Mouse (Mus musculus): ENCODE measurements at regions not wholly inside any gene's neighbourhood (a gene's known extent, or its start where the extent isn't known, plus 50 kb on each side); places are given as distances from the start of the nearest gene placed in this dataset.

DNA sequence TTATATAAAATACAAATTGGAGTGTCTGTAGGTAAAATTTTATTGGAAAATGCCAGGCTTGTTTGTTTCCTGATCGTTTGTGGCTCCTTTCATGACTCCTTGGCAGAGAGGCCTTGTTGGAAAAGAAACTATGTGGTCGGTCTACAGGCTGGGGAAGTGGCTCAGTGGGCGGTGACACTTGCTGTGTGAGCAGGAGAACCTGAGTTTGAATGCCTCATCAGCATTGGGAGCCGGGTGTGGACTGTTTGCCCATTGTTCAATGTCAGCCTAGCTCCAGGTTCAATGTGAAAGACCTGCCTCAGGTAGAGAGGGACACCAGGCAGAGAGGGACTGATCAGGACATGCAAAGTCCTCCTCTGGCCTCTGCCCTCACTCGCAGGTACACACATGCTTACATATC lies 235.4 kb downstream of the Tle3 start:
- no peak overlapping the region for H3K9ac ChIP-seq
- H3K4me2 ChIP-seq, result no peak overlapping the region
- ATAC-seq (ENCODE audit: insufficient number of reproducible peaks, low FRiP score), result no peak
- 81% methylated on average over 5 of the region's 5 CpGs for WGBS
- no peaks in the 10 kb centered on the region for H3K4me1 ChIP-seq (replicated peaks)
- H3K9me3 ChIP-seq (replicated peaks), result no peaks in the 10 kb centered on the region
- no peaks in the 10 kb centered on the region for H3K36me3 ChIP-seq
- H3K27me3 ChIP-seq (replicated peaks), result peaks cover 27% of the 10 kb centered on the region
- no peak overlapping the region for H3K4me3 ChIP-seq
- H3K27ac ChIP-seq (ENCODE audit: poor library complexity, severe bottlenecking), result no peak overlapping the region

- WGBS, result 58% methylated on average over 7 of the region's 7 CpGs
- no peak for ATAC-seq (ENCODE audit: insufficient number of reproducible peaks, low FRiP score)
- Histone ChIP-seq H3K27ac (ENCODE audit: poor library complexity, severe bottlenecking) (no peak overlapping the region), H3K4me3 (no peak overlapping the region), H3K36me3 (no peaks in the 10 kb centered on the region), H3K9me3 (replicated peaks) (no peaks in the 10 kb centered on the region), H3K9ac (no peak overlapping the region), H3K4me2 (no peak overlapping the region), H3K27me3 (replicated peaks) (peaks cover 3% of the 10 kb centered on the region; the same call in 1 of the 2 replicates), H3K4me1 (replicated peaks) (peaks cover under 1% of the 10 kb centered on the region; the same call in 1 of the 2 replicates)
Observed at GRCm38 (mm10) chr9:61602353-61602978, 230.3 kb downstream of the Tle3 start.

DNA sequence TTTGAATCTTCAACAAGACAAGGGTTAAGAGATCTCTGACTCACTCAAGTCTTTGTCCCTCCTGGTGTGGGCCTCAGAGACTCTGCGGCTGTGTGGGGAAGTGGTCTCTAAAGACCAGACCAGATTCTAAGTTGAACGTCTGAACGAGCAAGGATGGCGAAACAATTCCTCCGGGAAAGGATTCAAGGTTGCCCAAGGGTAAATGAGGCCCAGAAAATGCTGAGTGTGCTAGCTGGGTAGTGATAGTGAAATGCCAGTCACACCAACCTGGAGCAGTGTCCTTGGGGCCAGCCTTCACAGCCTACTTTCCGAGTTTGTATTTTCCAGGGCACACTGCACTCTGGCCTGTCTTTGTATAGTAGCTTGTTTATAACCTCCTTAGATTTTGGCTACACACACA lies 229.7 kb downstream of the Tle3 start:
- no peaks in the 10 kb centered on the region for H3K9me3 ChIP-seq (replicated peaks)
- H3K4me2 ChIP-seq, result no peak overlapping the region
- 63% methylated on average over 6 of the region's 6 CpGs for WGBS
- H3K4me1 ChIP-seq (replicated peaks), result peaks cover 6% of the 10 kb centered on the region
- no peak overlapping the region for H3K9ac ChIP-seq
- ATAC-seq (ENCODE audit: insufficient number of reproducible peaks, low FRiP score), result no peak
- H3K27ac ChIP-seq (ENCODE audit: poor library complexity, severe bottlenecking), result no peak overlapping the region
- peaks cover 3% of the 10 kb centered on the region; the same call in 1 of the 2 replicates for H3K27me3 ChIP-seq (replicated peaks)
- H3K36me3 ChIP-seq, result no peaks in the 10 kb centered on the region
- no peak overlapping the region for H3K4me3 ChIP-seq

GRCm38 (mm10) chr9:61597287-61597686 lies 225.1 kb downstream of the Tle3 start:
- Histone ChIP-seq H3K4me3 (no peak overlapping the region), H3K4me2 (no peak overlapping the region; the same call in 1 of the 2 replicates), H3K9me3 (replicated peaks) (no peaks in the 10 kb centered on the region), H3K27ac (ENCODE audit: poor library complexity, severe bottlenecking) (no peak overlapping the region), H3K9ac (no peak overlapping the region), H3K36me3 (no peaks in the 10 kb centered on the region), H3K4me1 (replicated peaks) (peaks cover 7% of the 10 kb centered on the region), H3K27me3 (replicated peaks) (peaks cover 30% of the 10 kb centered on the region)
- 0 out of 2 replicates have a peak, but pooled peaks have one; percentile 39 for ATAC-seq (ENCODE audit: insufficient number of reproducible peaks, low FRiP score)
- 8% methylated on average over 7 of the region's 7 CpGs for WGBS

GRCm38 (mm10) chr9:61596410-61597108 lies 224.4 kb downstream of the Tle3 start:
- peaks cover 33% of the 10 kb centered on the region for H3K27me3 ChIP-seq (replicated peaks)
- no peak overlapping the region; the same call in 1 of the 2 replicates for H3K4me2 ChIP-seq
- peaks cover 7% of the 10 kb centered on the region for H3K4me1 ChIP-seq (replicated peaks)
- no peaks in the 10 kb centered on the region for H3K9me3 ChIP-seq (replicated peaks)
- ATAC-seq (ENCODE audit: insufficient number of reproducible peaks, low FRiP score), result no peak
- H3K27ac ChIP-seq (ENCODE audit: poor library complexity, severe bottlenecking), result no peak overlapping the region
- H3K36me3 ChIP-seq, result no peaks in the 10 kb centered on the region
- no peak overlapping the region for H3K9ac ChIP-seq
- no peak overlapping the region for H3K4me3 ChIP-seq
- 37% methylated on average over 17 of the region's 17 CpGs for WGBS

DNA sequence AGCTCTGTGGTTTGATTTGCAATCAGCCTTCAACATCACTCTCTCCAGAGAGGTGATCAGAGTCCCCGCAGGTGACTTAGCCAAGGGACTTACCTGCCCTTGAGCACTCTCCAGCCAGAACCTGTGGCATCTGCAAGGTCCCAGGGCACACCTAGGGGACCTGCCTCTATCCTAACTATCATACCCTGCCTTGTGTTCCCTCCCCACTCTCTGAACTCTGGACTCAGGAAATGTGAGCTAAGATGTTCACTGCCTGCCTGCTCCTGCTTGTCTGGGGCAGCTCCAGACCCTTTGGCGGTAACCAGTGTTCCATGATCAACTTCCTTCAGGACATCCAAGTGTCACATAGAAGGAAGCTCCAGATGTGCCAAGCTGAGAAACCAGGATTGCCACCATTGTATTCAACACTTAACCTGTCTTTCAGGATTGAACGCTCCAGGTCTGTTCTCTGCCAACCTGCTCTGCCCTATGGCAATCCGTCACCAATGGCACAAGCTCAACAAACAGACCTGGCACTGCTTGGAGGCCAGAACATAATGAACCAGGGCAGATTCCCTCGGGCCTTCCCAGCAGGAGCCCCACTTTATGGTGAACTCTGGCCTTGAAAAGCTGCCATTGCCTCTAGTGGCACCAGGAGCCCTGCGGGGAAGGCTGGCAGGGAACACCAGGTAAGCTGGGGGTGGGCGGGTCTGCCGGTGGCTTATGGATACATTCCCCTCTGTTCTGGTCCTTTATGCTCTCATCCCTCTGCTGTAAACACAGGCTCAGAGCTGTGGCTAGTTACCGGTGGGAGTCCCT lies 223.2 kb downstream of the Tle3 start:
- no peak overlapping the region for H3K4me2 ChIP-seq
- no peak for ATAC-seq (ENCODE audit: insufficient number of reproducible peaks, low FRiP score)
- H3K4me3 ChIP-seq, result no peak overlapping the region
- no peaks in the 10 kb centered on the region for H3K36me3 ChIP-seq
- peaks cover 33% of the 10 kb centered on the region for H3K27me3 ChIP-seq (replicated peaks)
- H3K9me3 ChIP-seq (replicated peaks), result no peaks in the 10 kb centered on the region
- WGBS, result 72% methylated on average over 9 of the region's 9 CpGs
- H3K9ac ChIP-seq, result no peak overlapping the region
- H3K27ac ChIP-seq (ENCODE audit: poor library complexity, severe bottlenecking), result no peak overlapping the region
- peaks cover 7% of the 10 kb centered on the region for H3K4me1 ChIP-seq (replicated peaks)

- H3K4me1 ChIP-seq (replicated peaks), result peaks cover 7% of the 10 kb centered on the region
- no peak overlapping the region for H3K9ac ChIP-seq
- H3K4me2 ChIP-seq, result no peak overlapping the region
- H3K27me3 ChIP-seq (replicated peaks), result peaks cover 34% of the 10 kb centered on the region
- no peaks in the 10 kb centered on the region for H3K36me3 ChIP-seq
- H3K27ac ChIP-seq (ENCODE audit: poor library complexity, severe bottlenecking), result no peak overlapping the region
- no peak for ATAC-seq (ENCODE audit: insufficient number of reproducible peaks, low FRiP score)
- WGBS, result 79% methylated on average over 6 of the region's 6 CpGs
- no peak overlapping the region for H3K4me3 ChIP-seq
- H3K9me3 ChIP-seq (replicated peaks), result no peaks in the 10 kb centered on the region
Observed at GRCm38 (mm10) chr9:61593991-61594390, 221.8 kb downstream of the Tle3 start.

- Histone ChIP-seq H3K27ac (ENCODE audit: poor library complexity, severe bottlenecking) (no peak overlapping the region), H3K9ac (no peak overlapping the region), H3K9me3 (replicated peaks) (no peaks in the 10 kb centered on the region), H3K4me2 (no peak overlapping the region), H3K4me1 (replicated peaks) (no peaks in the 10 kb centered on the region), H3K36me3 (no peaks in the 10 kb centered on the region), H3K4me3 (no peak overlapping the region), H3K27me3 (replicated peaks) (peaks cover 30% of the 10 kb centered on the region)
- 80% methylated on average over 10 of the region's 10 CpGs for WGBS
- ATAC-seq (ENCODE audit: insufficient number of reproducible peaks, low FRiP score), result no peak
Observed at GRCm38 (mm10) chr9:61589727-61590299, 217.6 kb downstream of the Tle3 start.

GRCm38 (mm10) chr9:61583281-61584072 lies 211.3 kb downstream of the Tle3 start:
- Histone ChIP-seq H3K36me3 (no peaks in the 10 kb centered on the region), H3K4me2 (no peak overlapping the region), H3K4me3 (no peak overlapping the region), H3K4me1 (replicated peaks) (no peaks in the 10 kb centered on the region; the same call in 1 of the 2 replicates), H3K9me3 (replicated peaks) (no peaks in the 10 kb centered on the region), H3K27me3 (replicated peaks) (peaks cover 19% of the 10 kb centered on the region; the same call in 1 of the 2 replicates), H3K9ac (no peak overlapping the region), H3K27ac (ENCODE audit: poor library complexity, severe bottlenecking) (no peak overlapping the region)
- ATAC-seq (ENCODE audit: insufficient number of reproducible peaks, low FRiP score), result no peak
- WGBS, result 69% methylated on average over 21 of the region's 21 CpGs

GRCm38 (mm10) chr9:61581046-61581445 lies 208.9 kb downstream of the Tle3 start:
- Histone ChIP-seq H3K4me1 (replicated peaks) (no peaks in the 10 kb centered on the region; the same call in 1 of the 2 replicates), H3K9ac (no peak overlapping the region), H3K27me3 (replicated peaks) (peaks cover 13% of the 10 kb centered on the region; the same call in 1 of the 2 replicates), H3K36me3 (no peaks in the 10 kb centered on the region), H3K4me2 (no peak overlapping the region), H3K27ac (ENCODE audit: poor library complexity, severe bottlenecking) (no peak overlapping the region), H3K4me3 (no peak overlapping the region), H3K9me3 (replicated peaks) (no peaks in the 10 kb centered on the region)
- 79% methylated on average over 6 of the region's 6 CpGs for WGBS
- ATAC-seq (ENCODE audit: insufficient number of reproducible peaks, low FRiP score), result no peak

Data from heart, embryonic 12.5 days (tissue).